Mouse (Mus musculus): Measurements from ENCODE around the gene Bnipl.
"Not testable (repeated sequence)": the region's sequence is repeated elsewhere in the genome, so short reads cannot be mapped to it uniquely, and the experiment has no call there.

Gene Bnipl

DNA sequence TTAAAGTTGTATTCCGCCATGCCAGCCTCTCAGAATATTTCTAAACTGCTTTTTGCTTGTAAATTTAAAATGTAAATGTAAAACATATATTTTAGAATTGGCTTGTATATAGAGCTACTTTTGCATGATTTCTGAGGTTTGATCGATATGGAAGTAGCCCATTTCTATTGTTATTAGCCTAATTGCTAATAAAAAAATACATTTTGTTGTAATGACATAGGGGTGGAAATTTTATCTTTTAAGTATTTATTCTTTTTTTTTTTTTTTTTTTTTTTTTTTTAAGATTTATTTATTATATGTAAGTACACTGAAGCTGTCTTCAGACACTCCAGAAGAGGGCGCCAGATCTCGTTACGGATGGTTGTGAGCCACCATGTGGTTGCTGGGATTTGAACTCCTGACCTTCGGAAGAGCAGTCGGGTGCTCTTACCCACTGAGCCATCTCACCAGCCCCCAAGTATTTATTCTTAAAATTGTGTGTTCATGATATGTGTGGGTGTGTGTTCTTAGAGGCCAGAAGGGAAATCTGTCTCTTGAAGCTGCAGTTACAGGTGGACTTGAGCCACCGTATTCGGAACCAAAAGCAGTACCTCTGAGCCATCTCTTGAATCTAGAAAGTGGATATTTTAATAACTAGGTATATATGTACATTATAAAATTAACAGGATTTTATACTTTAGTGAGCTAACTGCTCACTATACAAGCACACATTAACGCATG, 37.9 kb downstream of the Bnipl start:
- DNase-seq (ENCODE audit: low read depth) = not testable (repeated sequence)

DNA sequence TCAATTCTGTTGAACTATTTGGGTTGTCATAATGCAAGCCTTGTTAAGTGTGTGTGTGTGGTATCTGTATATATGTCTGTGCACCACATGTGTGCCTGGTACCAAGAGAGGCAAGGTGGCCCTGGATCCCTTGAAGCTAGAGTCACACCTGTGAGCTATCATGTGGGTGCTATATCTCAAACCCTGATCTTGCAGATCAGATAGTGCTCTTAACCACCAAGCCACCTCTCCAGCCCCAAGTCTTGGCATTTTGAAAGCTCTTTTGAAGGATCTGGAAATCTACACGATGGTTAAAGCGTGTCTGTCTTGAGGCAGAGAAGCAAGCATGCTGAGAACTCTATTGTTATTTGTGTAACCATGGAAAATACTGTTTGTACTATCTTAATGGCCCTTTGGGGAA, 40.4 kb downstream of the Bnipl start:
- no peak for DNase-seq (ENCODE audit: low read depth)

DNA sequence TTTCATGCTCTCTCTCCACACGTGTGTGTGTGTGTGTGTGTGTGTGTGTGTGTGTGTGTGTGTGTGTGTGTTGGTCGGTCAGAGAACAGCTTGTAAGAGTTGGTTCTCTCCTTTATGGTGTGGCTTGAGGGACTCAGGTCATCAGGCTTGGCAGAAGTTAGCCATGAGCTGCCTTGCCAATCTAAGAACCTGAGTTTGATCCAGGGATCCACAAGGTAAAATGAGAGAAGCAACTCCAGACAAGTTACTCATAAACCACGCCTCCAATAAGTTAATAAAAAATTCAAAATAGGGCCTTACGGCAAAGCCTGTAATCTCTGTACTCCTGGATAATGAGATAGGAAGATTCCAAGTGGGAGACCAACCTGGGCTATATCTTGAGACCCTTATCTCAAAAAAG, 42.7 kb downstream of the Bnipl start:
- DNase-seq (ENCODE audit: low read depth) = no peak

DNA sequence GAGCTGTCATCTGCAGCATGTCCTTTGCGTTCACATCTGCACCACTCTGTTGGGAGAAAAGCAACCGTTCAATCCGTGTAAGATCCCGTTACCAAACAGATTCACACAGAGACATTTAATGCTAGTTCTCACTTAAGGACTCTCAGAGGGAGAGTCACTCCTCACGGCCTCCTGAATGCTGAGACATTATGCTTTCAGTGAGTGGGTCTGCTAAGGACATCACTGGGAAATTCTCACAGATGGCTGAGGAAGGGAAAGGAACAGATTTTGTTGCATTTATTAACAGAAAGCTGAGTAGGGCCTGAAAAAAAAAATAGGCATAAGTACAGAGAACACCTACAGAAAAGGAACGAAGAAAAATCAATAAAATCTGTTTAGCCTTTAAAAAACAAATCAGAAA, 47.1 kb downstream of the Bnipl start:
- DNase-seq (ENCODE audit: low read depth) = no peak

DNA sequence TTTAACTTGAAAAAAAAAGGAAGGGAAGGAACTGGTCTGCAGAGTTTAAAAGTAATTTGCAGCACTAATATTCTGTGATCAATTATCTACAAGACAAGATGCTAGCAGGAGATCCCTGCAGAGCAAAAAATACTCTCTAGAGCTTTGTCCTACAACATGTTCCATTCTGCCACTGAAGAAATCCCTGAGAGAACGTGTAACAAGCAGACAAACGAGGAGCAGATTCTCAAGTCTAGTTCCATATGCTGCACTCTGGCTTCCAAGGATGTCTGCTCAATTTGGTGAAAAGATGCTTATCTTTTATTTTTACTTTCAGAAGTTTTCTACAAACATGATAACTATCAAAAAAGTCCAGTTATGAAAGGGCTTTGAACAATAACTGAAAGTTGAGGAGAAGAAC, 50.4 kb downstream of the Bnipl start:
- DNase-seq (ENCODE audit: low read depth) = no peak

DNA sequence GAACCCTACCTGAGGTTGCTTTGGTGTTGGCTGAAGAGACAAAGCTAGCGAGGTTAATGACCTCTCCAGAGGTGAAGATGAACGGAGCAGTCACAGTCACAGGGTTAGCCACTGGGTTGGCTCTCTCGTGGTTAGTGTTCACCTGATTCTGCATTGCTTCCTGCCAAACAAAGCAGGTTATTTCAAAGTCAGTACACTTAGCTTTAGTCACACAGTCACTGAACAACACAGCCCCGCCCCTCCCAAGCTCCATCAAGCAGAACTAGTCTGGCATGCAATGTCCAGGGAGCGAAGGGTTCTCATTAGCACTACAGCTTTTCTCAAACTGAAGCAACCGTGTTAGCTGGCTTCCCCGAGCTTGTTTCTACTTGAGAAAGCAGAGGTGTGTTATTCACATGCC, 50.9 kb downstream of the Bnipl start:
- no peak for DNase-seq (ENCODE audit: low read depth)

DNA sequence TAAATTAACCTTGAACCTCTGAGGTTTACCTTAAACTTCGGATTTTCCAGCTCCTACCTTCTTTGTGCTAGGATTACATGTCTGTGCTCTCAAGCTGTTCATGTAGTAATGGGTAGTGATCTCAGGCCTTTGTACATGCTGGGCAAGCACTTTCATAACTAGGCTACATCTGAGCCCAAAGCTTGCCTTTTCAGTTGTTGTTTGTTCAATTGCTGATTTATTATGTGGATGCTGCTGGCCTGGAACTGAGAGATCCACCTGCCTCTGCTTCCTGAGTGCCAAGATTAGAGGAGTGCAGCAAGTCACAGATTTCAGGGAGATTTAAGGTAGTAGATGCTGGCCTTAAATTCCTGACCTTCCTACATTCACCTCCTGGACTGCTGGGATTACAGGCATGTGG, 51.9 kb downstream of the Bnipl start:
- no peak for DNase-seq (ENCODE audit: low read depth)

DNA sequence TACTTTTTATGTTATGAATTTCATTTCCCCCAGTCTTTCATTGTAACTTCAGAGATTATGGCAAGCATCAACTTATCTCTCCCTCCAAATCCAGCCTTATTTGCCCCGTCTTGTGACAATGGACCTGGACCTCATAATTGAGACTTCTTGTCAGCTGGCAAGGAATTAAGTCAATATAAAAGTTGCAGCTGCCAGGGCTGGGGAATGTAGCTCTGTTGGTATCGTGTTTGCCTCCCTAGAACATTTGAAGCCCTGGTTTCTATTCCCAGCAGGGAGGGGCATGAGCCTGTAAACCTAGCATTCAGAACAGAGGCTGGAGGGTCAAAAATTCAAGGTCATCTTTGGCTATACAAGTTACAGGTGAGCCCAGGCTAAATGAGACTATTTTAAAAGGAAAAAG, 55.2 kb downstream of the Bnipl start:
- DNase-seq (ENCODE audit: low read depth) = no peak

DNA sequence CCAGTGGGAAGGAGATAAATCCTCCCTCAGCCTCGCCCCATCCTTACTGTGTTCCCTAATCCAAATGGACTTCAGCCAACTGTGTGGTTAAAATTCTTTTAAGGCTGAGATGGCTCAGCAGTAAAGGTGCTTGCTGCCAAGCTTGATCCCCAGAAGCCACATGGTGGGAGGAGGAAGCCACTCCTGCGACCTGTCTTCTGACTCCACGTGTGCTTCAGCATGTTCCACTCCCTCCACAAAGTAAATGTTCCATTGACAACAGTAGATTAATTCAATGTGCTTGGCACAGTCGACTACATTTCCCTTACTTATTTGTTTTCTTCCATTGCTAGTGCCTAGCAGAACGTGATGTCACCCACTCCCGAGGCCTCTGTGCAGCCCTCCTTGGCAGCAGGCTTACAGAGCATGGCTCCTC, 56.3 kb downstream of the Bnipl start:
- no peak for DNase-seq (ENCODE audit: low read depth)
